Mouse (Mus musculus): ENCODE results near the gene Wdr24.

Gene Wdr24
- long read RNA-seq, experiment 1, transcript Wdr24-201 (9 exons, 3,099 nt), result major isoform, 12 of 13 reads
- long read RNA-seq, experiment 1, partial matches to known transcripts, result 0 of 13 reads
- long read RNA-seq, experiment 1, other reads (novel, unspliced or antisense), result 0 of 13 reads
- long read RNA-seq, experiment 2, transcript Wdr24-201 (9 exons, 3,099 nt), result major isoform, 7 of 12 reads
- long read RNA-seq, experiment 2, partial matches to known transcripts, result 1 of 12 reads
- long read RNA-seq, experiment 2, other reads (novel, unspliced or antisense), result 4 of 12 reads

DNA sequence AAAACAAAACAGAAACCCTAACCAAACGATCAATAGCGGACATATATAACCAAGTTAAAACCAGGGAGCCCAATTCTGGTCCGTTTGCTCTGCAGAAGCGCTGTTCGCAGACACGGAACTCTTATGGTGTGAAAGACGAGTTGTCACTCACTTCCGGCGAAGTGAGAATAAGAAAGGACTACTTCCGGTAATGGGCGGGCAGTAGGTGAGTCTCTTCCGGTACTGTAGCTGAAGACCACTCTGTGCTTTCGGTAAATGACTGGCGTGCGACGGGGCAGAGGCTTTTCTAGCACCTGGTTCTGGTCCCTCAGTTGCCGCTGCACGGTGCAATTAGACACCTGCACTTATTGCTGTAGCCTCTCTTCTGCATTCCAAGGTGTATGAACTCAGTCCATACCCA is at the start of gene Wdr24:
TSS of gene Wdr24 (plus strand) at position 176 of the 400 bp plus-strand sequence.
- intact Hi-C loops (cut with DNase I), result no loop called here

DNA sequence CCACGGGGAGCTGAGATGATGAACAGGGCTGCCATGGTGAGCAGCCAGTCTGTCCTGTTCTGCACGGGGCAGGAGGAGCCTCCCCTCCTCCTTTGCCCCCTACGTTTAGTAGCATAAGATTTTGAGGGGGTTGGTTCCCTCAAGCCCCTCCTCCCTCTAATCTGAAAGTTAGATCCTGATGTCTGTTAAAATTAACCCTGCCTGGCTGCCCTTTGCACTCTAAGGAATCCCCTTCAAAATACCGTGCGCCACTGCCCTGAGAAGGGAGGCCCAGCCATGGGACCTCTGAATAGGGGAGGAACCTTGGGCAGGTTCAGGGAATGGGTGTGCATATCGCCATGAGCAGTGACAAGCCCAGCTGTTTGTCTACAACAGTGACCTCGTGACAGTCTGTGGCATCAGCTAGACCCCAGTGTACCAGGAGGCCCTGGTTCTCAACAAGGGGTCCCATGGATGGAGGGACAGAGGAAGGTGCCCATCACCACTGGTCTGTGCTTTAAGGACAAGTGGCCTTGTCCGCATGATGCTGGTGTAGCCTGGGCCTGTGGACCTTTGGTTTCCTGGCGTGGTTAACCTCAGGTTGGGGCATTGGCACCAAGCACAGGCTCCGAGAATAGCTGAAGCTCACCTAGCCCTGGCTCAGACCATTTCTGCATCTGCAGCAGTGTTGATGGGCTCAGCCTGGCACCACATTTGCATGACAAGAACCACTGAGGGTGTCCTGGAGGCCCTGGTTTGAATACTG is 47.9 kb upstream of the Wdr24 start:
- intact Hi-C loops (cut with DNase I), result no loop called here

DNA sequence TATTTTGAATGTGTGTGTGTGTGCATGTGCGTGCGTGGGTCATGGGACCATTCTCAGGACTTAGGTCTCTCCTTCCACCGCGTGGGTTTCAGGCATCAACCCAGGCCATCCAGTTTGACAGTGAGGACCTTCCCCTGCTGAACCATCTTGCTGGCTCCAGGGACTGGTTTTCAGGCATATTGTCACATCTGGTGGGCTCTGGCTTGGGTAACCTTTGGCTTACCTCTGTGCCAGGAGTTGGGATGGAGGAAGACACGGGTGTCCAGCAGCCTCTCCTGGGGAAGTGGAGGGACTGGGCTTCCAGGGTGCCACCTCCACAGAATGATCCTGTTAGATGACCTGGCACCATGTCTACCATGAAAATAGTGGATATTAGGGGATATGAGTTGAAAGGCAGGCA is 45.5 kb upstream of the Wdr24 start:
- intact Hi-C loops (cut with DNase I), result no loop called here

GRCm38 (mm10) chr17:25781339-25781738 is 42.1 kb upstream of the Wdr24 start:
- intact Hi-C loops (cut with DNase I), result no loop called here

DNA sequence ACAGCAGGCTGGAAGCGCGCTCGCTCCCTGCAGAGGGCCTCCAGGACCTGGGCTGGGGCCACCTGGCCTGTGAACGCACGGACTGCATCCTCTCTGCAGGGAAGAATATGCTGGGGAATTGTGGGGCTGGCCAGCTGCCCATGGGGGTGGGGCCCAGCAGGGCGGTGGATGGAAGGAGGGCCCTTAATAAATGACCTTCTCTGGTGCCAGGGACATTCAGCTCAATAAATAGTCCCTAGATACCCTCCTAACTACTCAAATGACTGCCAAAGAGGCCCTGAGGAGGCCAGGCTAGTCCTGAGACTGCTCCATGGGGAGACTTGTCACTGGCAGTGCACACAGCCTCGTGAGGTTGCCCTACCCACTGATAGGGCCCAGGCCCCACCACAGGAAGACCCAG is 40.3 kb upstream of the Wdr24 start:
- intact Hi-C loops (cut with DNase I), result no loop called here

GRCm38 (mm10) chr17:25783861-25784574 is 39.4 kb upstream of the Wdr24 start:
- intact Hi-C loops (cut with DNase I), result no loop called here

- intact Hi-C loops (cut with DNase I), result no loop called here
Observed at GRCm38 (mm10) chr17:25785281-25785745, 38.1 kb upstream of the Wdr24 start, which contains the start of gene Haghl. TSS of gene Haghl (minus strand) at chr17:25785673.

- intact Hi-C loops (cut with DNase I), result no loop called here
Observed at GRCm38 (mm10) chr17:25786280-25786679, 37.1 kb upstream of the Wdr24 start, which contains the start of gene Ccdc78. TSS of gene Ccdc78 (plus strand) at chr17:25786580.

DNA sequence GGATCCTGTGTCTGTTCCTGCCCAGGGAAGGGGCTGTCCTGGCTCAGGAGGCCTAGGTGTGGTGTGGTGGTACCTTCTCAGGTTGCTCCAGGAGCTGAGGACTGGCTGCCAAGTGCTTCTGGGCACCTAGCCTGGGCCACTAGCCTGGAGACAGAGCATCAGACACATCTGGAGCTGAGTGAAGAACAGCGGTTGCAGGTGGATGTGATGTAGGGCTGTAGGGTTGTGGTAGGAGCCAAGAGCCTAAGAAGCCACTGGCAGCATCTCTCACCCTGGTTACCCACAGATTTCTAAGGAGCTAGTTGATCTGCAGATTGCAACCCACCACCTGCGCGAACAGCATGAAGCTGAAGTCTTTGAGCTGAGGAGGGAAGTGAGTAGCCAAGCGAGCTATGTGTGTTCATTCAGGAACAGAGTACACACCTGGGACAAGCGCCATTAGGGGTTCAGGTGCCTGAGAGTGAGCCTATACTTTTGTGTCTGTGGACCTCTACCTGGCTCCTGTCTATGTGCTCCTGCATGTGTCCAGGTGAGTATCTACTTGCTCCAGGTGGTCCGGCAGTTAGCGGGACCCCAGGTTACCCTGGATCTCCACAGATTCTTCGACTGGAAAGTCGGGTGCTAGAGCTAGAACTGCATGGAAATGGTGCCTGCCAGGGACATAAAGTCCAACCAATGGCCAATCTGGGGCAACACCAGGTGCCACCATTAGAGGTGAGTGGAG is 36.5 kb upstream of the Wdr24 start:
- intact Hi-C loops (cut with DNase I), result no loop called here

DNA sequence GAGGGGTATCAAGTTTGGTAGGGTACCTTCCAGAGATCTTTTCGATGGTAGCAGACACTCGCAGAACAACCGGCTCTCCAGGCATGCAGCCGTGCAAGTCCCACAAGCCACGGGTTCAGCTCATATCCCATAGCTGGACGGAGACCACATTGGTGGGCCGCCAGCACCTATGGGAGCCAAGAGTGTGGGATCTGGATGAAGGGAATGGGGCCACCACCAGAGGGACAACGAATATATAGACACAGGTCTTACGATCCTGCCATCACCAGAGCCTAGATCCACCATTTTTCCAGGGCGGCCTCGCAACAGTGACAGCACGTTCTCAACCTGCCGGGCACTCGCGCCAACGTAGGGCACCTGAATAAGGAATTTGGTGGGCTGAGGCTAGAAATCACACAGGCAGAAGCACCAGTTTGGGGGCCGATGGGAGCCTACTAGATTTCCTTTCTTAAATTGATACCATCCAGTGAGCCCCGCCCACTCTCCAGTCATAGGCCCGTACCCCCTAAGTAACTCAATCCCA is 32.0 kb upstream of the Wdr24 start:
- intact Hi-C loops (cut with DNase I), result loop anchor here (10.0 kb wide), 1 partner anchor 217 kb away; the partner anchor contains the start of genes Lmf1 and Sox8

GRCm38 (mm10) chr17:25791843-25792527 is 31.4 kb upstream of the Wdr24 start:
- intact Hi-C loops (cut with DNase I), result loop anchor here (10.0 kb wide), 1 partner anchor 217 kb away; the partner anchor contains the start of genes Lmf1 and Sox8

DNA sequence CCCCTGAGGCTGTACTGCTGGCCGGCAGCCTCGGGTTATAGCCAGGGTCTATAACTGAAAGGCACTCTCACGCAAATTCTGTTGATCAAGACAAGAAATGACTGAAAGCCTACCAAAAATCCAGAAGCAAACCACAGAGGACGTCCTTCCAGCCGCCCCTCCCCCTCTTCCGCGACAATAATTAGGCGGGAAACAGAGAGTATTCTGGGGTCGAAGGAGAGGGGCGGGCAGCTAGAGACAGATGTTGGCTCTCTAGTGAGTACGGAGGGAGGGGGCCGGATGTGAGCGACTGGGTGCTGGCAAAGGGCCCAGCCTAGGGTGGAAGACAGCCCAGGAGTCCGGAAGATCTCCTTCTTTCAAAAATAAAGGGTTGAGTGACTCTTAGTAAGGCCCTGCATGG is 30.8 kb upstream of the Wdr24 start, which contains the start of gene Fam173a:
TSS of gene Fam173a (minus strand) at position 287 of the 400 bp plus-strand sequence.
- intact Hi-C loops (cut with DNase I), result loop anchor here (10.0 kb wide), 1 partner anchor 218 kb away; the partner anchor contains the start of genes Lmf1 and Sox8

GRCm38 (mm10) chr17:25794197-25794596 is 29.2 kb upstream of the Wdr24 start:
- intact Hi-C loops (cut with DNase I), result loop anchor here (10.0 kb wide), 1 partner anchor 219 kb away; the partner anchor contains the start of genes Lmf1 and Sox8

GRCm38 (mm10) chr17:25794998-25795397 is 28.4 kb upstream of the Wdr24 start:
- intact Hi-C loops (cut with DNase I), result loop anchor here (10.0 kb wide), 1 partner anchor 220 kb away; the partner anchor contains the start of genes Lmf1 and Sox8

- intact Hi-C loops (cut with DNase I), result loop anchor here (10.0 kb wide), 1 partner anchor 221 kb away; the partner anchor contains the start of genes Lmf1 and Sox8
Observed at GRCm38 (mm10) chr17:25795609-25796092, 27.8 kb upstream of the Wdr24 start, which contains the start of gene AC134908.4. TSS of gene AC134908.4 (minus strand) at chr17:25795659.

GRCm38 (mm10) chr17:25796211-25796771 is 27.1 kb upstream of the Wdr24 start:
- intact Hi-C loops (cut with DNase I), result loop anchor here (10.0 kb wide), 1 partner anchor 221 kb away; the partner anchor contains the start of genes Lmf1 and Sox8

DNA sequence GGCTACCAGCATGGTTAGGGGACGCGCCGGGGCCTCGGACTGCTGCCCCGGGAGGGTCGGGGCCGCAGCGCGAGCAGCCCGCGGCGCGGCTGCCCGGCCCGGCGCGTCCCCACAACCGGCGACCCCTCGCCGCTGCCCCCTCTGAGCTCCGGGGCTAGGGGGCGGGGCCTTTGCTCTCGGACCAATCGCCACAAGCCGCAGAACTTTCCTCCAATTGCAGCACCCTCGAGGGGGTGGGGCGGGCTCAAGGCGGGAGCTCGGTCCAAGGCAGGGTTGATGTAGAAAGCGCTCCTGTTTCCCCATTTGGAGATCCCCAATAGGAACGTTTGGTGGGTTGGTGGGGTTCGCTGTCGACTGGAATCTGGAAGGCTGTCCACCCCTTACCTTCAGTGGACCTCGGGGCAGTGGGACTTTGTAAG is 26.5 kb upstream of the Wdr24 start, which contains the start of gene Metrn:
TSS of gene Metrn (minus strand) at position 186 of the 419 bp plus-strand sequence.
- intact Hi-C loops (cut with DNase I), result loop anchor here (10.0 kb wide), 1 partner anchor 222 kb away; the partner anchor contains the start of genes Lmf1 and Sox8

DNA sequence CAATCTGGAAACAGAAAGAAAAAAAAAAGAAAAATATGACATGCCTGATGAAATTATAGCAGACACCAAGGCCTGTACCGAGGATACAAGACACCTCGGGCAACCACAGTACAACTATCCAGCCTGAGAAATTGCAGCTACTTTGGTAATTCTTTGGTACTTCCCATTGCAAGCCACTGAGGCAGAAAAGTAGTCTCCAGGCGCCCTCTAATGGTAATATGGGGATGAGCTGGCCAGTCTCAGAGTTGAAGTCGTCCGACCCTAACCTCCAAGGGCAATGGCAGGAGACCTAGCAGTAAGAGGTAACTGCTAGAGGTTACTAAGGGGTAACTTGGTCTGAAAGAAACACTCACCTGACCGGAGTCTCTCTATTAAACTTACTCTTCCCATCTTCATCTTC is 22.4 kb upstream of the Wdr24 start:
- intact Hi-C loops (cut with DNase I), result loop anchor here (1.0 kb wide), 1 partner anchor 69 kb away; no protein-coding TSS in a partner anchor
